Mouse (Mus musculus) CD4-positive naive resting alpha-beta T cell, adult 76 days (primary cell): ENCODE measurements around the gene Acta1. TPM values are rescaled to one million over a fixed set of nuclear protein-coding genes. Genes with fewer than 3 reads are reported as not detected.

Source experiments
- total RNA-seq: library from RNA; stranded (reverse); gene quantifications from one replicate; pipeline ENCODE4 v1.2.4, GENCODE M21; 2023

The Acta1 gene
- not detected for total RNA-seq

GRCm38 (mm10) chr8:123894502-123895097, at the start of gene Acta1:
Gene Acta1, minus strand, starts transcription at chr8:123894751.

GRCm38 (mm10) chr8:123859648-123860259, 34.8 kb downstream of the Acta1 start, which contains the start of gene Ccsap:
Gene Ccsap, minus strand, starts transcription at chr8:123860209.

Other genes with a start within 250 kb of the Acta1 start
- not detected for gene Rhou, start 240.8 kb downstream of the Acta1 start, total RNA-seq
- gene Rab4a, start 88.8 kb downstream of the Acta1 start, total RNA-seq, result 6.5 TPM
- 24.1 TPM for gene Ccsap, start 34.5 kb downstream of the Acta1 start, total RNA-seq
- gene Nup133, start 54.5 kb upstream of the Acta1 start, total RNA-seq, result 23.3 TPM
- gene Abcb10, start 88.4 kb upstream of the Acta1 start, total RNA-seq, result 3.1 TPM
- 70.7 TPM for gene Taf5l, start 126.6 kb upstream of the Acta1 start, total RNA-seq
- gene Urb2, start 126.8 kb upstream of the Acta1 start, total RNA-seq, result 19.1 TPM